Mouse (Mus musculus) lung, postnatal 0 days (tissue): ENCODE results near the gene AU018091.

Source experiments
- CTCF ChIP-seq: IDR thresholded peaks from 2 replicates; pipeline ENCODE4 v1.5.1; 2016; ENCODE audit warnings: antibody characterized with exemption, mild to moderate bottlenecking
- EP300 ChIP-seq: IDR thresholded peaks from 2 replicates; pipeline ENCODE4 v1.6.1; 2016; ENCODE audit warnings: antibody characterized with exemption, mild to moderate bottlenecking, control low read depth

DNA sequence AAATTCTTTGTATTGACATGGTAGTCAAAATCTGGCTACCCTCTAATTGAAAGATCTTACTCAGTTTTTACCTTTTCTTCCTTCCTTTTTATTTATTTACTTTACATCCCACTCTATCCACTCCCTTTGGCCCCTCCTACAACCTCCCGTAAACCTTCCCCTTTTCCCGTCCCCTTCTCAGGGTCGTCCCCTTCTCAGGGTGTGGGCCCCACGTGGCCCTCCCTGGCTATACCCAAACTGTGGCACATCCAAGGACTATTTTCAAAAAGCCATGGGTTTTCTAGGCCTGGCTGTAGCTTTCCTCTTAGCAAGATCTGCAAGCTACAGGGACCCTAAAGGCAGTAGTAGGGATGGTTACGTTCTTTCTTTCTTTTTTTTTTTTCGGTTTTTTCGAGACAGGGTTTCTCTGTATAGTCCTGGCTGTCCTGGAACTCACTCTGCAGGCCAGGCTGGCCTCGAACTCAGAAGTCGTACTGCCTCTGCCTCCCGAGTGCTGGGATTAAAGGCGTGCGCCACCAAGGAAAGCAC, 23.0 kb upstream of the AU018091 start:
- no peak for TF ChIP-seq CTCF
- no peak for TF ChIP-seq EP300
